Mouse (Mus musculus) thymus, adult 2 months (tissue): ENCODE results near the gene Cfap69. TPM values are rescaled to one million over a fixed set of nuclear protein-coding genes. Genes with fewer than 3 reads are reported as not detected.
"Not testable (repeated sequence)": the region's sequence is repeated elsewhere in the genome, so short reads cannot be mapped to it uniquely, and the experiment has no call there.

ENCODE experiments used
- DNase-seq: peaks from one replicate; pipeline ENCODE4 v3.0.0; 2021
- H3K27ac ChIP-seq: fragments of 200-500 bp; 2 replicates; pipeline ENCODE4 v1.5.1; 2012; ENCODE audit warnings: low read length, control low read depth; ENCODE audit not compliant: control insufficient read depth, insufficient read depth
- H3K27me3 ChIP-seq: fragments of 200-500 bp; 2 replicates; pipeline ENCODE4 v1.6.1; 2012; ENCODE audit warnings: mild to moderate bottlenecking, low read length, moderate library complexity, mixed read lengths; ENCODE audit not compliant: control insufficient read depth, insufficient read depth
- H3K36me3 ChIP-seq: fragments of 200-500 bp; 2 replicates; pipeline ENCODE4 v1.6.1; 2012; ENCODE audit warnings: mild to moderate bottlenecking, low read length, moderate library complexity; ENCODE audit not compliant: control insufficient read depth, insufficient read depth
- H3K4me1 ChIP-seq: fragments of 200-500 bp; replicated peaks from 2 replicates; pipeline ENCODE4 v1.6.1; 2012; ENCODE audit warnings: low read length; ENCODE audit not compliant: control insufficient read depth, insufficient read depth
- H3K4me3 ChIP-seq: fragments of 200-500 bp; 2 replicates; pipeline ENCODE4 v1.5.1; 2012; ENCODE audit warnings: mild to moderate bottlenecking, low read length, control low read depth, moderate library complexity; ENCODE audit not compliant: control insufficient read depth, insufficient read depth
- CTCF ChIP-seq: fragments of 200-500 bp; IDR thresholded peaks from 2 replicates; pipeline ENCODE4 v1.5.1; 2012; ENCODE audit warnings: mild to moderate bottlenecking, control low read depth, low read length, moderate library complexity, borderline replicate concordance; ENCODE audit not compliant: control insufficient read depth, poor library complexity, insufficient read depth; ENCODE audit errors: extremely low read depth
- POLR2A ChIP-seq: fragments of 200-500 bp; IDR thresholded peaks from 2 replicates; pipeline ENCODE4 v1.6.1; 2012; ENCODE audit warnings: mild to moderate bottlenecking, low read length, control low read depth, moderate library complexity; ENCODE audit not compliant: control insufficient read depth, poor library complexity, insufficient read depth; ENCODE audit errors: extremely low read depth
- WGBS: fragments of 180-500 bp; shearing (Covaris S2); methylation state at CpG from one replicate; pipeline ENCODE4 v1.1.7; 2018; 5-methylcytosine and 5-hydroxymethylcytosine counted together
- polyA plus RNA-seq: library from polyadenylated mRNA; depleted of rRNA; stranded (reverse); fragments of >200 nt; gene quantifications from 2 replicates; pipeline ENCODE4 v1.2.3, GENCODE M21; 2012

The Cfap69 gene
- polyA plus RNA-seq, 1 experiment = 0.34 TPM

GRCm38 (mm10) chr5:5686973-5687372 is 22.9 kb upstream of the Cfap69 start:
- no peak for DNase-seq
- 71% methylated on average over 1 of the region's 1 CpGs for WGBS
- no peak for TF ChIP-seq POLR2A
- TF ChIP-seq CTCF = no peak
- Histone ChIP-seq H3K4me1 (no peaks in the 10 kb centered on the region), H3K36me3 (no peaks in the 10 kb centered on the region), H3K27me3 (no peaks in the 10 kb centered on the region), H3K27ac (no peak overlapping the region), H3K4me3 (no peak overlapping the region)

- H3K27me3 ChIP-seq, H3K36me3 ChIP-seq, H3K4me1 ChIP-seq, H3K27ac ChIP-seq, H3K4me3 ChIP-seq, DNase-seq: not testable (repeated sequence)
- 88% methylated on average over 2 of the region's 2 CpGs for WGBS
Measured at GRCm38 (mm10) chr5:5684946-5685345, 20.9 kb upstream of the Cfap69 start.

GRCm38 (mm10) chr5:5683292-5683691 is 19.3 kb upstream of the Cfap69 start:
- TF ChIP-seq CTCF = no peak
- no peak for TF ChIP-seq POLR2A
- no peaks in the 10 kb centered on the region for H3K27me3 ChIP-seq
- 78% methylated on average over 4 of the region's 4 CpGs for WGBS

GRCm38 (mm10) chr5:5679459-5679858 is 15.4 kb upstream of the Cfap69 start:
- Histone ChIP-seq H3K4me3 (no peak overlapping the region), H3K27me3 (no peaks in the 10 kb centered on the region), H3K27ac (no peak overlapping the region), H3K4me1 (no peaks in the 10 kb centered on the region), H3K36me3 (no peaks in the 10 kb centered on the region)
- DNase-seq = no peak
- TF ChIP-seq CTCF (no peak), POLR2A (no peak)

More at GRCm38 (mm10) chr5:5683292-5683691, 19.3 kb upstream of the Cfap69 start:
- no peaks in the 10 kb centered on the region for H3K36me3 ChIP-seq
- H3K27ac ChIP-seq = no peak overlapping the region
- no peak for DNase-seq
- no peaks in the 10 kb centered on the region for H3K4me1 ChIP-seq
- no peak overlapping the region for H3K4me3 ChIP-seq

GRCm38 (mm10) chr5:5676082-5676481 is 12.0 kb upstream of the Cfap69 start:
- Histone ChIP-seq H3K27me3 (no peaks in the 10 kb centered on the region), H3K36me3 (no peaks in the 10 kb centered on the region), H3K4me1 (no peaks in the 10 kb centered on the region), H3K4me3 (no peak overlapping the region), H3K27ac (no peak overlapping the region)
- no peak for DNase-seq
- 85% methylated on average over 3 of the region's 3 CpGs for WGBS
- no peak for TF ChIP-seq CTCF
- TF ChIP-seq POLR2A = no peak

GRCm38 (mm10) chr5:5668920-5669319 is 4.9 kb upstream of the Cfap69 start:
- DNase-seq = no peak
- no peak overlapping the region for H3K27ac ChIP-seq
- TF ChIP-seq POLR2A (no peak), CTCF (no peak)
- no peaks in the 10 kb centered on the region; the same call in 1 of the 2 replicates for H3K27me3 ChIP-seq
- H3K36me3 ChIP-seq = no peaks in the 10 kb centered on the region
- 85% methylated on average over 7 of the region's 7 CpGs for WGBS
- H3K4me1 ChIP-seq = no peaks in the 10 kb centered on the region
- no peak overlapping the region for H3K4me3 ChIP-seq

- Histone ChIP-seq H3K27ac (no peak overlapping the region), H3K4me3 (no peak overlapping the region), H3K4me1 (no peaks in the 10 kb centered on the region), H3K27me3 (no peaks in the 10 kb centered on the region; the same call in 1 of the 2 replicates), H3K36me3 (no peaks in the 10 kb centered on the region)
- no peak for DNase-seq
- WGBS = 72% methylated on average over 6 of the region's 6 CpGs
- TF ChIP-seq POLR2A = no peak
Measured at GRCm38 (mm10) chr5:5664371-5664926, 410 bp upstream of the Cfap69 start.
